Mouse (Mus musculus) gastrocnemius, adult 8-10 months (tissue): ENCODE measurements at regions not wholly inside any gene's neighbourhood (a gene's known extent, or its start where the extent isn't known, plus 50 kb on each side); places are given as distances from the start of the nearest gene placed in this dataset.
A peak's percentile ranks its signal among the peaks of the same experiment; 100 is the strongest.

Source experiments
- DNase-seq, 2 experiments: peaks; one replicate each; pipeline ENCODE4 v3.0.0; 2022; ENCODE audit warnings: low spot score in 2 of 2

GRCm38 (mm10) chr14:24939476-24940200 is 452.7 kb downstream of the Rps24 start:
- no peak for DNase-seq

DNA sequence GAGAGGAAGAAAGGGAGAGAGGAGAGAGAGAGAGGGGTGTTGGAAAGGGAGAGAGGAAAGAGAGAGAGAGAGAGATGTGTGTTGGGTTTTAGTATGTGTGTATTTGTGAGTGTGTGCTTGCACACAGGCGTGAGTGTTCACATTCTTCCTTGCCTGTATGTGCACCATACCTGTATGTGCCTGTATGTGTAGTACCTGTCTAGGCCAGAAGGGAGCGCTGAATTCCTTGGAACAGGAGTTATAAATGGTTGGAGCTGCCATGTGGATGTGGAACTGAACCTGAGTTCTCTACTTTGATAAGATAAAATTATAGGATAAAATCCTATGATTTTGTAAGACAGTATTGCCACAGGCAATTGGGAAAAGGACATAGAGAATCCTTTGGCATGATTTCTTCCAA is 458.8 kb downstream of the Rps24 start:
- DNase-seq: no peak

DNA sequence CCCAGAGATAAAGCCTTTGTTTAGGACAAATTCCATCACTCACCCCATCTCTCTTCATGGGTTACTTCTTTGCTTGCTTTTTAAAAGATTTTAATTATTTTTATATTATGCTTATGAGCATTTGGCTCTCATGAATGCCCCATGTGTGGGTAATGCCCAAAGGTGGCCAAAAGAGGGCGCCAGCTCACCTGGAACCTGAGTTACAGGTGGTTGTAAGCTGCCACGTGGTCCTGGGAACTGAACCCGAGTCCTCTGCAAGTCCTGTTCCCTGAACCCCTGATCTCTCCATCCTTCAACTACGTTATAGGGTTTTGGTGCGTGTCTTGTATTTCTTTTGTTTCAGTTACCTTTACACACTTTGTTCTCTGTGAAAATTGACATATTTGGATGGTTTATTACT is 460.2 kb downstream of the Rps24 start:
- DNase-seq: no peak

- DNase-seq: no peak
Observed at GRCm38 (mm10) chr14:24955891-24956410, 469.0 kb downstream of the Rps24 start.

GRCm38 (mm10) chr14:24956528-24957210 is 469.7 kb downstream of the Rps24 start:
- DNase-seq: no peak

DNA sequence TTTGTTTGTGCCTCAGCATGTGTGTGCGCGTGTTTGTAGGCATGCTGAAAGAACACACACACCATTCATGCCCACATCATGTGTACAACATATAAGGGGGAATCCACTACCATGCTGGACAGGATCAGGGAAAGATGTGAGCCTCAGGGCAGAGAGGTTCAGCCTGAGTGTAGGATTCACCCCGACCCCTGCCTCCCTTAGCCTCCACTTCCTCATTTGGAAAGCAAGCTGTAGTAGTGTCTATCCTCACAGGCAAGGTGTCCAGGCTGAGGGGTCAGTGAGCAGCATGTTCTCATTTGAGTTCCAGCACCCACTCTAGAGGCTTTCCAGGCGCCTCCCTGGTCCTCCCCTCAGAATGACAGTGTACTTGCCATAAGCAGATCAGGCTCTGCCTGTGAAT is 470.5 kb downstream of the Rps24 start:
- DNase-seq: no peak

DNA sequence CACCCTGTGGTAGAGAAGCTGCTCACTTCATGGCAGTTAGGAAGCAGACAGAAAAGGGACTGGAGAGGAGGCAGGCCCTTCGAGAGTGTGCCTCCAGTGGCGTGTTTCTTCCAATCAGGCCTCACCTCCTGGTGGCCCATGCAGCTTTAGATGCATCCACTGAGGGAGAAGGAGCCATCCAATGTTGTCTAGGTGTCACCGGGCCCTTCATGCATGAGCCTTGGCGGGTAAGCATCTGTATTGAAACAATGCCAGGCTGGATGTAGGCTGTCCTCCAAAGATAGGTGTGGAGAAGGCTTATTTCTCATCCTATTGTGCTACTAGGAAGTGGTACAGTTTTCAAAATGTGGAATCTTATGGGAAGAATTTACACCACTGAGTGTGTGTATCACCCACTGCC is 471.9 kb downstream of the Rps24 start:
- no peak for DNase-seq

- no peak for DNase-seq
Observed at GRCm38 (mm10) chr14:24959401-24959800, 472.5 kb downstream of the Rps24 start.

DNA sequence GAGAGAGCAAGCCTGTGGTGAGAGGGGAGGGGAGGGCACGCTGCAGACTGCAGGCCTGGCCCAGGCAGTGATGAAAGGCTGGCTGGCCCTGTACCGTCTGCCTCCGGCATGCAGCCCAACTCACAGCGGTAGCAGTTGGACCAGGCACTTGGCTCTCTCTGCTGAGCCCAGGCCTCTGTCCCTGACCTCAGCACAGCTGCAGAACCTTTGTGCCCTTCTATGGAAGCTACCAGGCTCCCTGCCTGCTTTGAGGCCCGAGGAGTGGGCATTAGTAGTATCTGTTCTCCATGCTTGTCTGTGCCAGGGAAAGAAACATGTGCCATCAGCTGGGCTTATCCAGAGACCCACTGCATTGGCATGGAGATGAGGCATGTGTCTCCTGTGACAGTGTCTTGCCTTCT is 473.2 kb downstream of the Rps24 start:
- peak; percentile 54 to 62 for DNase-seq

DNA sequence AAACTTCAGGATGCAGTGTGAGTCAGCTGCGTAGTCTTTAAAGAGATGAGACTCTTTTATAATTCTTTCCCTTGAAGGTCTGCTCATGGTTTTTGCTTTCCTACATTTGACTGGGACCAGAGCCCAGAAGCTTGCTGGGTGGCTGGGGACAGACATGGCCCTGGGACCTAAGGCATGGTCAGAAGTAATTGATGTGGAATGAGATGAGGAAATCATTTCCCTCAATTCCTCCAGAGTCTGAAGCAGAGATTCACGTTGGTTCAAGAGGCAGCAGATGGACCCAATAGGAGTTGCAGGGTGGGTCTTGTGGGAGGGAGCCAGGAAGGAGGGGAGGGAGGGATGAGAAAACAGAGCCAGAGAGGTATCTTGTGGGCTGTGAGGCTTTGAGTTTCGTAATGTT is 473.9 kb downstream of the Rps24 start:
- DNase-seq: no peak

- DNase-seq: no peak
Observed at GRCm38 (mm10) chr14:24961721-24962120, 474.8 kb downstream of the Rps24 start.

- DNase-seq: no peak
Observed at GRCm38 (mm10) chr14:24969584-24969983, 482.7 kb downstream of the Rps24 start.

DNA sequence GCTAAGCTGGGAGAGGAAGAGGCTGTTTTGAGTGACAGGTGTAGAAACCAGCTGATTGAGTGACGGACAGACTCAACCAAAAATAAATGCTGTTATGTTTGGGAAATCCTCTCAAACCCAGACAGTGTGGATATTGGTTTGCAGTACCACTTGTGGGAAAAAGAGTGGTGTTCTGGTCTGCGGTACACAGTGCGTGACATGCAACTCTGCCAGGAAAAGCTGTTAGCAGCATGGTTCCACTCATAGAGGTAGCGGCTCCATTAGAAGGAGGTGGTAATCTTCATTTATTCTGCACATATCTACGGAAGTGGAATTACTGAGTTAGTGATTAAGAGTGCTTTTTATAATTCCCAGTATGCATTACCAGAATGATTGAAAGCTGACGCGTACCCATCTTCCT is 485.4 kb downstream of the Rps24 start:
- DNase-seq: no peak

DNA sequence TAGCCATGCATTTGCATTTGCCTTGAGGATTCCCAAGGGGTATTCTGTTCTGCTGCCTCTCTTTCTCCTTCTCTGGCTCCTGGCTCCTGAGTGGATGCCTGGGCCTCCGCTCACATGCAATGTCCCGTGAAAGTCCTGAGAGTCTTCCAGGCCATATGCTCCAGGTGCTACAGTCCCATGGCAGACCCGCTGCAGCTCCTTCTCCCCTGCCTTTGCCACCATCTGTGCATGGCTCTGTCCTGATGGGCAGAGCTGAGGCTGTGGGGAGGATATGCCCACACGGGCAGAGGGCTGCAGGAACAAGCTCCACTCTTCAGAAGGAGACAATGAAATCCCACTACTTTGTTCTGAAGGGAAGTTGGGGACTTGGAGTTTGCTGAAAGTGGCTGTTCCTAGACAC is 485.9 kb upstream of the Zmiz1 start:
- no peak for DNase-seq

- no peak for DNase-seq
Observed at GRCm38 (mm10) chr14:24973591-24973990, 485.4 kb upstream of the Zmiz1 start.

- DNase-seq: no peak
Observed at GRCm38 (mm10) chr14:24982489-24982888, 476.5 kb upstream of the Zmiz1 start.

DNA sequence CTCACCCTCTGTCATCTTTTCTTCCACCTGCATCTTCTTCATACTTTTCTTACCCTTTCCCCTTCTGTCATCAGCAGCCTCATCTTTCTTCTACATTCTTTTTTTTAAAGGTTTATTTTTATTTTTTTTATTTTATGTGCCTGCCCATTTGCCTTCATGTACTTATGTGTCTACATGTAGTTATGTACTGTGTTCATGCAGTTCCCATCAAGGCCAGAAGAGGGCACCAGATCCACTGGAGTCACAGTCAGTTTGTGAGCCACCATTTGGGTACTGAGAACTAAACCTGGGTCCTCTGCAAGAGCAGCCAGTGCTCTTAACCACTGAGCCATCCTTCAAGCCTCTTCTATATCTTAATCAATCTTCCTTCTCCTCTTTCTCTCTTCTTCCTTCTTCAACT is 475.7 kb upstream of the Zmiz1 start:
- no peak for DNase-seq

DNA sequence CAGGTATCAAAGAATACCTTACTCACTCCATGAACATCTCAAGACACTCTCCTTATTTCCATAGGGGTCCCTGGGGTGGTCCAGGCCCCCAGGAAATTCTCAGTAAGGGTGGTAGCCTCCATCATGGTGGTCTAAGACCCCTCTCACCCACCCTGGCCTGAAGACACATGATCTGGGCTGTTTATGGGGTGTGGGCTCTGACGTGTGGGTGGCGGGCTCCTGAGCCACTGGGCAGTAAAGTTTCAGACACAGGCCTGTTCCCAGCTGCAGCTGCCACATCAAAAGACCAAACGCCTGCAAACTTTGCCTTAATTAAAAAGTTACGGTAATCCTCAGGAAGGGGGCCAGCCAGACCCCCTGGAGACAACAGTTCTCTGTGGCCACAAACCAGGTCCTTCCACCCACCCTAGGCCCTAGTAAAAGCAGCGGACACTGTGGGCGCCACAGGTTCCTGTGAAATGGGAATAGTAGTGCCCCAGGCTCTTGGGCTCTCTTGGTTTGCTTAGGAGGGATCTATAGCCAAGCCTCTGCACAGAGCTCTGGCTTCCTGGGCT is 473.1 kb upstream of the Zmiz1 start:
- DNase-seq: no peak

GRCm38 (mm10) chr14:24986404-24986803 is 472.6 kb upstream of the Zmiz1 start:
- DNase-seq: no peak

- DNase-seq: no peak
Observed at GRCm38 (mm10) chr14:24993751-24994658, 465.0 kb upstream of the Zmiz1 start.

GRCm38 (mm10) chr14:24995226-24995625 is 463.8 kb upstream of the Zmiz1 start:
- peak in 1 of 2 experiments; percentile 3 for DNase-seq
